Mouse (Mus musculus): ENCODE data around the gene Fam129a.
"Not testable (repeated sequence)": the region's sequence is repeated elsewhere in the genome, so short reads cannot be mapped to it uniquely, and the experiment has no call there.

Gene Fam129a

GRCm38 (mm10) chr1:151664384-151664783 lies 93.4 kb downstream of the Fam129a start:
- no peak for DNase-seq (ENCODE audit: low spot score)

GRCm38 (mm10) chr1:151664837-151665431 lies 93.9 kb downstream of the Fam129a start:
- DNase-seq (ENCODE audit: low spot score): no peak

GRCm38 (mm10) chr1:151667351-151668074 lies 96.5 kb downstream of the Fam129a start:
- DNase-seq (ENCODE audit: low spot score): no peak

GRCm38 (mm10) chr1:151670006-151670591 lies 99.1 kb downstream of the Fam129a start:
- DNase-seq (ENCODE audit: low spot score): no peak

GRCm38 (mm10) chr1:151675684-151676083 lies 104.7 kb downstream of the Fam129a start:
- no peak for DNase-seq (ENCODE audit: low spot score)

GRCm38 (mm10) chr1:151677185-151677809 lies 106.3 kb downstream of the Fam129a start:
- DNase-seq (ENCODE audit: low spot score): no peak

GRCm38 (mm10) chr1:151677975-151678374 lies 107.0 kb downstream of the Fam129a start:
- no peak for DNase-seq (ENCODE audit: low spot score)

- DNase-seq (ENCODE audit: low spot score): no peak
Observed at GRCm38 (mm10) chr1:151679153-151679552, 108.2 kb downstream of the Fam129a start.

GRCm38 (mm10) chr1:151679883-151680613 lies 109.1 kb downstream of the Fam129a start:
- no peak for DNase-seq (ENCODE audit: low spot score)

- no peak for DNase-seq (ENCODE audit: low spot score)
Observed at GRCm38 (mm10) chr1:151680971-151681370, 110.0 kb downstream of the Fam129a start.

- DNase-seq (ENCODE audit: low spot score): no peak
Observed at GRCm38 (mm10) chr1:151682896-151683295, 111.9 kb downstream of the Fam129a start.

- DNase-seq (ENCODE audit: low spot score): no peak
Observed at GRCm38 (mm10) chr1:151684451-151684892, 113.5 kb downstream of the Fam129a start.

GRCm38 (mm10) chr1:151684978-151685377 lies 114.0 kb downstream of the Fam129a start:
- no peak for DNase-seq (ENCODE audit: low spot score)

- DNase-seq (ENCODE audit: low spot score): no peak
Observed at GRCm38 (mm10) chr1:151685666-151686309, 114.8 kb downstream of the Fam129a start.

- no peak for DNase-seq (ENCODE audit: low spot score)
Observed at GRCm38 (mm10) chr1:151686696-151687095, 115.7 kb downstream of the Fam129a start.

- no peak for DNase-seq (ENCODE audit: low spot score)
Observed at GRCm38 (mm10) chr1:151689032-151689431, 118.0 kb downstream of the Fam129a start.

GRCm38 (mm10) chr1:151689561-151689960 lies 118.6 kb downstream of the Fam129a start:
- DNase-seq (ENCODE audit: low spot score): no peak

- DNase-seq (ENCODE audit: low spot score): no peak
Observed at GRCm38 (mm10) chr1:151690061-151690460, 119.1 kb downstream of the Fam129a start.

- DNase-seq (ENCODE audit: low spot score): no peak
Observed at GRCm38 (mm10) chr1:151690583-151691193, 119.7 kb downstream of the Fam129a start.

- not testable (repeated sequence) for DNase-seq (ENCODE audit: low spot score)
Observed at GRCm38 (mm10) chr1:151692867-151693266, 121.9 kb downstream of the Fam129a start.

- no peak for DNase-seq (ENCODE audit: low spot score)
Observed at GRCm38 (mm10) chr1:151696751-151697150, 125.8 kb downstream of the Fam129a start.

Data from urinary bladder, postnatal 10 days (tissue).